Mouse (Mus musculus) liver, adult 2 months (tissue): ENCODE results near the gene Ube2z. TPM values are rescaled to one million over a fixed set of nuclear protein-coding genes. Genes with fewer than 3 reads are reported as not detected.

Experiments
- DNase-seq: peaks from one replicate; pipeline ENCODE4 v3.0.0-alpha.2; 2011; ENCODE audit warnings: low read depth, low spot score; ENCODE audit errors: extremely low read depth
- H3K27ac ChIP-seq: fragments of 200-500 bp; replicated peaks from 2 replicates; pipeline ENCODE4 v1.5.1; 2012; ENCODE audit warnings: low read depth, mild to moderate bottlenecking, control low read depth, inconsistent platforms, low read length; ENCODE audit not compliant: insufficient read depth
- H3K27me3 ChIP-seq: fragments of 200-500 bp; 2 replicates; pipeline ENCODE4 v1.6.1; 2012; ENCODE audit warnings: mild to moderate bottlenecking, moderate library complexity, low read length, inconsistent platforms; ENCODE audit not compliant: control insufficient read depth, insufficient read depth
- H3K36me3 ChIP-seq: fragments of 200-500 bp; 2 replicates; pipeline ENCODE4 v1.6.1; 2012; ENCODE audit warnings: low read length, inconsistent platforms; ENCODE audit not compliant: control insufficient read depth, insufficient read depth
- H3K4me1 ChIP-seq: fragments of 200-500 bp; 2 replicates; pipeline ENCODE4 v1.6.1; 2011; ENCODE audit warnings: low read length; ENCODE audit not compliant: control insufficient read depth, insufficient read depth
- H3K4me3 ChIP-seq: fragments of 200-500 bp; 2 replicates; pipeline ENCODE4 v1.5.1; 2011; ENCODE audit warnings: low read depth, mild to moderate bottlenecking, control low read depth, low read length, moderate library complexity; ENCODE audit not compliant: insufficient read depth
- H3K79me2 ChIP-seq: fragments of 200-500 bp; 2 replicates; pipeline ENCODE4 v1.6.1; 2012; ENCODE audit warnings: inconsistent platforms, mild to moderate bottlenecking, low read length, moderate library complexity; ENCODE audit not compliant: control insufficient read depth, insufficient read depth
- H3K9ac ChIP-seq: fragments of 200-500 bp; 2 replicates; pipeline ENCODE4 v1.6.1; 2012; ENCODE audit warnings: low read depth, mild to moderate bottlenecking, control low read depth, inconsistent platforms, low read length
- CTCF ChIP-seq: fragments of 200-500 bp; IDR thresholded peaks from 2 replicates; pipeline ENCODE4 v1.5.1; 2011; ENCODE audit warnings: low read depth, low read length, control low read depth
- POLR2A ChIP-seq: fragments of 200-500 bp; IDR thresholded peaks from 2 replicates; pipeline ENCODE4 v1.6.1; 2011; ENCODE audit warnings: low read length, control low read depth; ENCODE audit not compliant: insufficient read depth; ENCODE audit errors: extremely low read depth
- WGBS: fragments of 180-500 bp; shearing (Covaris S2); methylation state at CpG from one replicate; pipeline ENCODE4 v1.1.7; 2018; 5-methylcytosine and 5-hydroxymethylcytosine counted together
- polyA plus RNA-seq: library from polyadenylated mRNA; depleted of rRNA; stranded (reverse); fragments of >200 nt; gene quantifications from 2 replicates; pipeline ENCODE4 v1.2.3, GENCODE M21; 2012; rRNA removed
- total RNA-seq: library from RNA; depleted of rRNA; stranded (reverse); fragments of >200 nt; gene quantifications from 2 replicates; pipeline ENCODE4 v1.2.3, GENCODE M21; 2014; rRNA removed

The Ube2z gene
- total and polyA plus RNA-seq, 2 experiments: 18.6 to 22.8 TPM

GRCm38 (mm10) chr11:96004793-96005402 is 60.3 kb downstream of the Ube2z start:
- peaks cover 38% of the 10 kb centered on the region for H3K27me3 ChIP-seq

DNA sequence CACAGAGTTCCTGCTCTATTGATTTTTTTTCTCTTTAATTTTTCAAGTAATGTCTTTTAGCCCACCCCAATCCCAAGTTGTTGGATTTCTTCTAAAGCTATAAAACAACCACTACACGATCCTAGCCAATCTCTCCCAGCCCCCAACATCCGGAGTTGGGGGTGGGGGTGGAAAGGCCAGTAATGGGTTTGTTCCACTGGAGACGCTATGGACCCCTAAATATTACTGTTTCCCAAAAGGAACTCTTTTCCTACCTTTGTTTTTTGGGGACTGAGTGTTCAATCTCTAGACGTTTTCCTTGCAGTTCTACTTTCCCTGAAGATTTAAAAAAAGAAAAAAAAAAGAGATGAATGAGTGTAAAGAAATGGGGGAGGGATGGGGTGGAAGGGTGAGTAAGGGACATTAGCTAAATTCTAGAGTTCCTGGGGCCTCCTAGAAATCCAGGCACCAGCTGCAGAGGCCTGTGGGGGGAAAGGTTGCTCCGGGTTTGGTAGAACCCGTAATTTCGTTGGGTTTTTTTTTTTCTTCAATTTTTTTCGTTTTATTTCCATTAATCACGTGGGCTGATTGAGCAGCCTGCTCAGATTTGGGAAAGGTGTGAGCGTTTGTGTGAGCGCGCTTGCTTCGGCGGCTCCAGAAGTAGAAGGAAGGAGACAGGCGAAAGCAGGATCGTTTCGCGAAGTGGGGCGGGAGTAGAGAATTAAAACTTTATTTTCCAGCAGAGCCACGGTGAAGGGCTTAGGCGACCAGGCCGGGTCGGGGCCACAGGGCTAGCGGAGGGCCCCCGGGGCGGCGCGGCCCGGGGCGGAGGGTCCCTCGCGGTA is 61.0 kb downstream of the Ube2z start:
- Histone ChIP-seq H3K4me3 (no peak overlapping the region), H3K79me2 (no peaks in the 10 kb centered on the region), H3K36me3 (no peaks in the 10 kb centered on the region), H3K27me3 (peaks cover 38% of the 10 kb centered on the region), H3K9ac (no peak overlapping the region), H3K27ac (no peak overlapping the region), H3K4me1 (no peaks in the 10 kb centered on the region)
- WGBS: 11% methylated on average over 31 of the region's 32 CpGs
- no peak for DNase-seq
- TF ChIP-seq CTCF: no peak
- TF ChIP-seq POLR2A: no peak

More at GRCm38 (mm10) chr11:96004793-96005402, 60.3 kb downstream of the Ube2z start:
- H3K4me1 ChIP-seq: no peaks in the 10 kb centered on the region
- no peak overlapping the region for H3K27ac ChIP-seq
- H3K9ac ChIP-seq: no peak overlapping the region
- no peak overlapping the region for H3K4me3 ChIP-seq
- DNase-seq: no peak
- H3K36me3 ChIP-seq: no peaks in the 10 kb centered on the region
- TF ChIP-seq CTCF: no peak
- no peak for TF ChIP-seq POLR2A
- WGBS: 3% methylated on average over 52 of the region's 57 CpGs
- H3K79me2 ChIP-seq: no peaks in the 10 kb centered on the region

DNA sequence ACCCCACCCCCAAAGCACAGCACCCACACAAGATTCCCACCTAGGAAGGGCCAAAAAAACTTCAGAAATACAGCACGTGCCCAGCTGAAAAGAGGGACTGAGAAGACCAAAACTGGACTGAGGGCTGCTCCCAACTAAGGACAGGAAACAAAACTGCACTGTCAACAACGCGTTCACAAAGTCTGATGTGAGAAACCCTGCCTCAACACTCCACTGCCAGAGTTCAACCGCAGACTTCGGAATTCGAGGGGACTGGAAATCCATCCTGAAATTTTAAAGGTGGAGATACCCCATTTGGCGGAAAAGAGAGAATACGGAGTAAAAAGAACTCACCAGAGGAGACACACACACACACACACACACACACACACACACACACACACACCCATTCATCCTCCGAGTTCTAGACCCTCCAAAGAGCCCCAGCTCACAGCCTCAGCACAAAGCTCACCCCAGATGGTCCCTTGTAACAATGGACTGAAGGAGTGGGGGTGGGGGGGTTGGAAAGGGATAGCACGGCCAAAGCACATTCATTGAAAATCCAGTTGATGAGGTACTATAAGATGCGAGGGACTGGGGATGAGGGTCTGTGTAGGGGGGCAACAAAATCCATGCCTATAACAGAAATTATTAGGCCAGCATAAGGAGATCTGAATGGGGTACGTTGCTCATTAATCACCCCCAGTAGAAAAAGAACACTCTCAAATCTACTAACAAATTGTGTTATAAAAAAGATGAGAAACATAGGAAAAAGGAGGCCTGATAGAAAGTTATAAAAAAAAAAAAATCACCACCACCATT is 61.9 kb downstream of the Ube2z start:
- WGBS: 43% methylated on average over 12 of the region's 12 CpGs
- Histone ChIP-seq H3K27me3 (peaks cover 40% of the 10 kb centered on the region), H3K27ac (no peak overlapping the region), H3K4me1 (no peaks in the 10 kb centered on the region), H3K36me3 (no peaks in the 10 kb centered on the region), H3K9ac (no peak overlapping the region), H3K79me2 (no peaks in the 10 kb centered on the region), H3K4me3 (no peak overlapping the region)
- no peak for DNase-seq
- TF ChIP-seq POLR2A: no peak
- TF ChIP-seq CTCF: no peak

Other genes with a start within 250 kb of the Ube2z start
- gene Phospho1, start 240.9 kb downstream of the Ube2z start, total RNA-seq: 1.6 TPM in 2 replicates
- 31.8 and 32.8 TPM in 2 replicates for gene Phospho1, start 240.9 kb downstream of the Ube2z start, polyA plus RNA-seq
- 11.5 and 13.7 TPM in 2 replicates for gene Gngt2, start 228.2 kb downstream of the Ube2z start, total RNA-seq
- 3.9 and 5.1 TPM in 2 replicates for gene Gngt2, start 228.2 kb downstream of the Ube2z start, polyA plus RNA-seq
- 1.1 and 3.2 TPM in 2 replicates for gene Abi3, start 222.9 kb downstream of the Ube2z start, total RNA-seq
- gene Abi3, start 222.9 kb downstream of the Ube2z start, polyA plus RNA-seq: 7.6 and 11.7 TPM in 2 replicates
- gene B4galnt2, start 150.5 kb downstream of the Ube2z start, total RNA-seq: 0.37 TPM in 1 of 2 replicates, not detected in the other
- not detected in 2 replicates for gene B4galnt2, start 150.5 kb downstream of the Ube2z start, polyA plus RNA-seq
- gene Igf2bp1, start 59.4 kb downstream of the Ube2z start, total RNA-seq: not detected in 2 replicates
- gene Igf2bp1, start 59.4 kb downstream of the Ube2z start, polyA plus RNA-seq: not detected in 2 replicates
- gene Gip, start 40.8 kb downstream of the Ube2z start, total RNA-seq: not detected in 2 replicates
- not detected in 2 replicates for gene Gip, start 40.8 kb downstream of the Ube2z start, polyA plus RNA-seq
- 25.4 and 27.7 TPM in 2 replicates for gene Snf8, start 30.5 kb downstream of the Ube2z start, total RNA-seq
- gene Snf8, start 30.5 kb downstream of the Ube2z start, polyA plus RNA-seq: 19.1 and 26.2 TPM in 2 replicates
- gene Atp5g1, start 10.3 kb upstream of the Ube2z start, total RNA-seq: 479 and 657 TPM in 2 replicates
- gene Atp5g1, start 10.3 kb upstream of the Ube2z start, polyA plus RNA-seq: 1,258 and 1,301 TPM in 2 replicates
- gene Calcoco2, start 46.6 kb upstream of the Ube2z start, total RNA-seq: not detected in 2 replicates
- gene Calcoco2, start 46.6 kb upstream of the Ube2z start, polyA plus RNA-seq: not detected in 2 replicates
- not detected in 2 replicates for gene Ttll6, start 68.4 kb upstream of the Ube2z start, total RNA-seq
- gene Ttll6, start 68.4 kb upstream of the Ube2z start, polyA plus RNA-seq: not detected in 2 replicates
- not detected in 2 replicates for gene Hoxb13, start 128.9 kb upstream of the Ube2z start, total RNA-seq
- gene Hoxb13, start 128.9 kb upstream of the Ube2z start, polyA plus RNA-seq: 0.05 TPM in 1 of 2 replicates, not detected in the other
- gene Hoxb9, start 206.1 kb upstream of the Ube2z start, total RNA-seq: 0.07 TPM in 1 of 2 replicates, not detected in the other
- gene Hoxb9, start 206.1 kb upstream of the Ube2z start, polyA plus RNA-seq: not detected in 2 replicates
- gene Hoxb8, start 216.5 kb upstream of the Ube2z start, total RNA-seq: not detected in 2 replicates
- 0.04 TPM in 1 of 2 replicates, not detected in the other for gene Hoxb8, start 216.5 kb upstream of the Ube2z start, polyA plus RNA-seq
- 0.09 and 0.54 TPM in 2 replicates for gene Hoxb7, start 221.2 kb upstream of the Ube2z start, total RNA-seq
- 0.06 and 0.17 TPM in 2 replicates for gene Hoxb7, start 221.2 kb upstream of the Ube2z start, polyA plus RNA-seq
- 0.07 TPM in 1 of 2 replicates, not detected in the other for gene Hoxb6, start 227.1 kb upstream of the Ube2z start, total RNA-seq
- gene Hoxb6, start 227.1 kb upstream of the Ube2z start, polyA plus RNA-seq: 0.15 and 0.30 TPM in 2 replicates
- 0.09 and 0.20 TPM in 2 replicates for gene Hoxb5, start 237.9 kb upstream of the Ube2z start, total RNA-seq
- 0.35 and 0.40 TPM in 2 replicates for gene Hoxb5, start 237.9 kb upstream of the Ube2z start, polyA plus RNA-seq